Mouse (Mus musculus) CH12.LX (cell line): ENCODE measurements around the gene Hspb7.

ENCODE experiments used
- CHD1 ChIP-seq: IDR thresholded peaks from 2 replicates; pipeline ENCODE4 v1.6.1; 2012; ENCODE audit warnings: low read depth, low read length, improper control_type of control experiment, inconsistent platforms
- CTCF ChIP-seq, 2 experiments: IDR thresholded peaks in 1 of 2; conservative IDR thresholded peaks in 1 of 2; 2 replicates each; pipeline ENCODE4 v1.5.1; 2011 to 2012; ENCODE audit warnings: low read depth in 2 of 2, low read length in 2 of 2, improper control_type of control experiment in 1 of 2, inconsistent platforms in 1 of 2, mild to moderate bottlenecking in 1 of 2, moderate library complexity in 1 of 2
- E2F4 ChIP-seq: IDR thresholded peaks from 2 replicates; pipeline ENCODE4 v1.6.1; 2011; ENCODE audit warnings: low read depth, low read length, improper control_type of control experiment; ENCODE audit not compliant: insufficient replicate concordance
- ELF1 ChIP-seq: IDR thresholded peaks from 2 replicates; pipeline ENCODE4 v1.6.1; 2014; ENCODE audit warnings: low read depth, mild to moderate bottlenecking, inconsistent platforms, low read length, improper control_type of control experiment
- EP300 ChIP-seq: IDR thresholded peaks from 2 replicates; pipeline ENCODE4 v1.6.1; 2011; ENCODE audit warnings: low read length, improper control_type of control experiment
- ETS1 ChIP-seq: conservative IDR thresholded peaks from 2 replicates; pipeline ENCODE4 v1.6.1; 2012; ENCODE audit warnings: low read depth, mild to moderate bottlenecking, inconsistent platforms, low read length, improper control_type of control experiment, moderate library complexity
- GABPA ChIP-seq: IDR thresholded peaks from 2 replicates; pipeline ENCODE4 v1.6.1; 2012; ENCODE audit warnings: low read depth, low read length, improper control_type of control experiment, inconsistent platforms; ENCODE audit not compliant: insufficient replicate concordance
- JUN ChIP-seq: IDR thresholded peaks from 2 replicates; pipeline ENCODE4 v1.6.1; 2011; ENCODE audit warnings: low read depth, mild to moderate bottlenecking, low read length, improper control_type of control experiment, moderate library complexity; ENCODE audit not compliant: insufficient read depth
- JUND ChIP-seq: conservative IDR thresholded peaks from 2 replicates; pipeline ENCODE4 v1.6.1; 2011; ENCODE audit warnings: low read depth, low read length, improper control_type of control experiment
- MAX ChIP-seq: IDR thresholded peaks from 2 replicates; pipeline ENCODE4 v1.6.1; 2011; ENCODE audit warnings: low read length, improper control_type of control experiment
- MEF2A ChIP-seq: IDR thresholded peaks from 2 replicates; pipeline ENCODE4 v1.6.1; 2014; ENCODE audit warnings: low read depth, mild to moderate bottlenecking, inconsistent platforms, low read length, improper control_type of control experiment, borderline replicate concordance
- NRF1 ChIP-seq: IDR thresholded peaks from 2 replicates; pipeline ENCODE4 v1.6.1; 2014; ENCODE audit warnings: low read depth, mild to moderate bottlenecking, inconsistent platforms, low read length, improper control_type of control experiment, moderate library complexity
- POLR2A ChIP-seq: IDR thresholded peaks from 2 replicates; pipeline ENCODE4 v1.6.1; 2011; ENCODE audit warnings: low read depth, mild to moderate bottlenecking, improper control_type of control experiment, low read length

DNA sequence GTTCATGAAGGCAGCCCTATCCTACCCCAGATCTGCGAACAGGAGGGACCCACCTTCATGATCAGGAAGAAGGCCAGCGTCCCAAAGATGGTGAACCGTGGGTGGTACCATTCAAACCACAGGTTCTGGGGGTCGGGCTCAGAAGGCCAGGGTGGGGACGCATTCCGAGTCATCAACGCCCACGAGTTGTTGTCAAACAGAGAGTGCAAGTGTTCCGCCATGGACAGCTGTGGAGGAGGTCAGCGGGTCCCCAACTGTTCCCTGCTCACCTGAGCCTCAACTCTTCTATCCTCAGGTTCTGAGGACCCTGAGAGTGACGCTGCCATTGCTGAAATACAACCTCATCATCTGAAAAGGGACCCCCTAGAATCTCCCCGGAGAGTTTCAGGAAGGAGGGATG lies 29.3 kb upstream of the Hspb7 start:
- no peak for TF ChIP-seq CTCF (conservative IDR thresholded peaks at IDR 0.05 in 1 of 2, IDR thresholded peaks at IDR 0.05 in 1 of 2; ENCODE audit: low read depth in 2 of 2, low read length in 2 of 2)
- TF ChIP-seq NRF1 = no peak
- TF ChIP-seq MAX = no peak
- TF ChIP-seq POLR2A = no peak
- TF ChIP-seq CHD1 = no peak
- no peak for TF ChIP-seq JUN
- TF ChIP-seq ETS1 = no peak
- no peak for TF ChIP-seq MEF2A
- no peak for TF ChIP-seq JUND
- no peak for TF ChIP-seq E2F4
- no peak for TF ChIP-seq EP300
- TF ChIP-seq GABPA = no peak
- no peak for TF ChIP-seq ELF1
